ENCODE assay signal across 22 mouse cellular contexts in genomic region chr10:92942848-92943645, GRCm38 (mm10).
DNase-seq lines count a peak whose midpoint lies in the region; ATAC-seq lines count a peak whose summit lies in the region.
"Had no signal": no experiment of that assay in that cellular context is flagged by ENCODE, and none has a peak within 500 bp of the region (broad histone marks: within the 10 kb centered on the region; RNA-seq: fewer than 3 reads in every experiment).

No protein-coding gene starts in this region.

- H3K27me3 ChIP-seq in limb, embryonic 11.5 days (ENCODE audit: control insufficient read depth, insufficient read depth, low read length): no peaks in the 10 kb centered on the region
- H3K27me3 ChIP-seq: embryonic facial prominence, embryonic 15.5 days; hindbrain, embryonic 13.5 days; lung, embryonic 15.5 days; neural tube, embryonic 12.5 days had no signal

- H3K4me2 ChIP-seq in limb, embryonic 11.5 days (ENCODE audit: low read depth, severe bottlenecking): no peak overlapping the region
- H3K4me2 ChIP-seq: embryonic facial prominence, embryonic 15.5 days; heart, embryonic 11.5 days; hindbrain, embryonic 13.5 days; lung, embryonic 15.5 days; neural tube, embryonic 12.5 days had no signal

- H3K9ac ChIP-seq in limb, embryonic 11.5 days (ENCODE audit: low read length): no peak overlapping the region
- H3K9ac ChIP-seq: embryonic facial prominence, embryonic 15.5 days; hindbrain, embryonic 13.5 days; liver, embryonic 14.5 days; lung, embryonic 15.5 days; neural tube, embryonic 12.5 days had no signal

- no peaks in the 10 kb centered on the region for H3K4me1 ChIP-seq in limb, embryonic 11.5 days (ENCODE audit: control insufficient read depth, insufficient read depth, low read length)
- H3K4me1 ChIP-seq: hindbrain, embryonic 13.5 days; lung, embryonic 15.5 days; midbrain, embryonic 10.5 days; neural tube, embryonic 12.5 days had no signal

- H3K4me3 ChIP-seq in limb, embryonic 11.5 days (ENCODE audit: low read depth, low read length): no peak overlapping the region
- H3K4me3 ChIP-seq: embryonic facial prominence, embryonic 15.5 days; hindbrain, embryonic 13.5 days; lung, embryonic 15.5 days; midbrain, embryonic 10.5 days; neural tube, embryonic 12.5 days had no signal

- H3K9me3 ChIP-seq in limb, embryonic 11.5 days (ENCODE audit: control insufficient read depth, low read length): no peaks in the 10 kb centered on the region
- H3K9me3 ChIP-seq: embryonic facial prominence, embryonic 15.5 days; hindbrain, embryonic 13.5 days; lung, embryonic 15.5 days; midbrain, embryonic 10.5 days; neural tube, embryonic 12.5 days had no signal

- DNase-seq in embryo, embryonic 10 days (ENCODE audit: low spot score): peak; percentile 14
- no peak for DNase-seq in embryo, embryonic 9.5 days (ENCODE audit: extremely low spot score)
- peak; percentile 80 for DNase-seq in Muller cell, postnatal 12 days (ENCODE audit: inconsistent ontology term)
- DNase-seq in embryo, embryonic 10.5 days (ENCODE audit: low spot score): peak; percentile 23
- peak; percentile 27 for DNase-seq in limb, embryonic 11.5 days (ENCODE audit: low spot score)
- no peak for DNase-seq in kidney, postnatal 25 days
- DNase-seq in gastrocnemius, postnatal 14 days: no peak
- DNase-seq in layer of hippocampus, adult 8-10 months (ENCODE audit: low spot score in 2 of 2): no peak
- DNase-seq: cerebellum, adult 2 months; gastrocnemius, postnatal 36 days; heart, postnatal 14 days; kidney, adult 8-10 months; kidney, postnatal 14 days; lung, postnatal 4 days; right cerebral cortex, postnatal 4 days had no signal

- H3K27ac ChIP-seq in limb, embryonic 11.5 days (replicated peaks; ENCODE audit: low read depth, low read length): no peak overlapping the region
- H3K27ac ChIP-seq: embryonic facial prominence, embryonic 15.5 days; hindbrain, embryonic 13.5 days; liver, embryonic 14.5 days; lung, embryonic 15.5 days; midbrain, embryonic 10.5 days; neural tube, embryonic 12.5 days had no signal

- H3K36me3 ChIP-seq in limb, embryonic 11.5 days (ENCODE audit: control insufficient read depth, insufficient read depth, low read length): no peaks in the 10 kb centered on the region
- H3K36me3 ChIP-seq: embryonic facial prominence, embryonic 15.5 days; hindbrain, embryonic 13.5 days; lung, embryonic 15.5 days; midbrain, embryonic 10.5 days; neural tube, embryonic 12.5 days had no signal

- no peak for ATAC-seq in limb, embryonic 11.5 days (ENCODE audit: insufficient number of reproducible peaks, low FRiP score, low TSS enrichment, low read depth)

- 63% methylated on average over 7 of the region's 7 CpGs for WGBS in limb, embryonic 11.5 days

- intact Hi-C loops in gastrocnemius, postnatal 14 days (cut with DNase I; ENCODE audit: low total_unique reads): no loop called here

Comparison
In these comparisons a context has a peak if more than half of its experiments do, and no peak if none do; other contexts are left out.
1. DNase-seq: peak in embryo, embryonic 10 days (single experiment), Muller cell, postnatal 12 days (single experiment), embryo, embryonic 10.5 days (single experiment) and limb, embryonic 11.5 days (single experiment); none in embryo, embryonic 9.5 days (single experiment), kidney, postnatal 25 days (0 of 2), gastrocnemius, postnatal 14 days (single experiment) and layer of hippocampus, adult 8-10 months (0 of 2).